21 mouse cellular contexts compared by ENCODE assay signal in the genomic region with DNA sequence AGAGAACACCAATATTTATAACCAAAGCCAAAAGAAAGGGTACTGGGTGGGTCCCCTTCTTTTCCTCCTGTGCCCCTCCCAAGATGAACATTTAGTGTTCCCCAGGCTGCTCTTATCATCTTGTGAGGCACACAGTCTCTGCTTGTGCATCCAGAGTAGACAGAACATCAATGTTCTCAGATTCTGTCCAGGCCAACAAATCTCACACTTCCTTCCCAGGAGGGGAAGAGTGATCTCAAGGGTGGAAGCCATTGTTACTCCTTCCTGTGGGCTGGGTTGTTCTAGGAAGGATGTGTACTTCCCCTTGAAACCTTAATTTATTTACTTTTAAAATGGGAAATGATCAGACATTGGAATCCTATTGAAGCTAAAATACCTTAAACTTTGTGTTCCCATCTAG. TPM values are rescaled to one million over a fixed set of nuclear protein-coding genes. Genes with fewer than 3 reads are reported as not detected.
DNase-seq lines count a peak whose midpoint lies in the region; ATAC-seq and TF ChIP-seq lines count a peak whose summit lies in the region.
"Had no signal": no experiment of that assay in that cellular context is flagged by ENCODE, and none has a peak within 500 bp of the region (broad histone marks: within the 10 kb centered on the region; RNA-seq: fewer than 3 reads in every experiment).

No protein-coding gene starts in this region.

- TF ChIP-seq CTCF in liver, adult 2 months (IDR thresholded peaks at IDR 0.05; ENCODE audit: low read depth, low read length): no peak
- TF ChIP-seq CTCF in liver, postnatal 0 days (IDR thresholded peaks at IDR 0.05; ENCODE audit: low read depth): no peak

- H3K79me2 ChIP-seq in liver, adult 2 months (ENCODE audit: control insufficient read depth, insufficient read depth, low read length): no peaks in the 10 kb centered on the region

- no peaks in the 10 kb centered on the region for H3K9me3 ChIP-seq in heart, embryonic 10.5 days
- H3K9me3 ChIP-seq in liver, postnatal 0 days (ENCODE audit: low read length): no peaks in the 10 kb centered on the region

- H3K4me1 ChIP-seq in heart, embryonic 10.5 days: no peaks in the 10 kb centered on the region
- no peaks in the 10 kb centered on the region for H3K4me1 ChIP-seq in liver, adult 2 months (ENCODE audit: control insufficient read depth, insufficient read depth, low read length)
- no peaks in the 10 kb centered on the region for H3K4me1 ChIP-seq in liver, postnatal 0 days (ENCODE audit: insufficient read depth)
- H3K4me1 ChIP-seq: limb, embryonic 12.5 days had no signal

- no peaks in the 10 kb centered on the region for H3K27me3 ChIP-seq in heart, embryonic 10.5 days (ENCODE audit: insufficient read depth, poor library complexity, severe bottlenecking)
- H3K27me3 ChIP-seq in liver, adult 2 months (ENCODE audit: control insufficient read depth, insufficient read depth, low read length): no peaks in the 10 kb centered on the region
- H3K27me3 ChIP-seq in liver, postnatal 0 days (ENCODE audit: insufficient read depth, low read length): no peaks in the 10 kb centered on the region
- H3K27me3 ChIP-seq: limb, embryonic 12.5 days had no signal

- no peak for TF ChIP-seq POLR2A in liver, adult 2 months (IDR thresholded peaks at IDR 0.05; ENCODE audit: extremely low read depth, insufficient read depth, low read length)

- no peaks in the 10 kb centered on the region for H3K36me3 ChIP-seq in heart, embryonic 10.5 days
- H3K36me3 ChIP-seq in liver, adult 2 months (ENCODE audit: control insufficient read depth, insufficient read depth, low read length): no peaks in the 10 kb centered on the region
- no peaks in the 10 kb centered on the region for H3K36me3 ChIP-seq in liver, postnatal 0 days (replicated peaks; ENCODE audit: insufficient read depth, low read length)
- H3K36me3 ChIP-seq: limb, embryonic 12.5 days had no signal

- peak; percentile 97 for DNase-seq in heart, adult 11 months
- no peak for DNase-seq in heart, embryonic 10.5 days (ENCODE audit: low spot score)
- peak; percentile 24 for DNase-seq in kidney, adult 11 months
- DNase-seq in kidney, adult 18-20 months: no peak
- DNase-seq in liver, adult 2 months (ENCODE audit: extremely low read depth, low read depth, low spot score): peak; percentile 5
- no peak for DNase-seq in liver, postnatal 0 days
- peak; percentile 43 for DNase-seq in lung, postnatal 10 days
- no peak for DNase-seq in MN1 (ENCODE audit: low spot score)
- DNase-seq: adrenal gland, postnatal 14 days; cerebellum, adult 2 months; cerebellum, postnatal 14 days; layer of hippocampus, adult 9-11 months; midbrain, embryonic 14.5 days; thymus, adult 2 months; thymus, postnatal 36 days had no signal

- no peak for TF ChIP-seq EP300 in liver, postnatal 0 days (IDR thresholded peaks at IDR 0.05; ENCODE audit: low read depth)

- no peak overlapping the region for H3K27ac ChIP-seq in heart, embryonic 10.5 days
- H3K27ac ChIP-seq in liver, adult 2 months (replicated peaks; ENCODE audit: insufficient read depth, low read depth, low read length): no peak overlapping the region
- no peak overlapping the region for H3K27ac ChIP-seq in liver, postnatal 0 days (ENCODE audit: low read depth)
- H3K27ac ChIP-seq: hindbrain, embryonic 14.5 days; limb, embryonic 12.5 days had no signal

- H3K4me3 ChIP-seq in heart, embryonic 10.5 days: no peak overlapping the region
- H3K4me3 ChIP-seq in liver, adult 2 months (ENCODE audit: insufficient read depth, low read depth, low read length): no peak overlapping the region
- H3K4me3 ChIP-seq in liver, postnatal 0 days (ENCODE audit: low read depth, low read length): no peak overlapping the region
- H3K4me3 ChIP-seq: erythroblast, embryonic 14.5 days; limb, embryonic 12.5 days had no signal

- no peak overlapping the region for H3K4me2 ChIP-seq in liver, postnatal 0 days (ENCODE audit: low read depth, low read length)
- H3K4me2 ChIP-seq: hindbrain, embryonic 14.5 days; limb, embryonic 12.5 days; liver, embryonic 11.5 days had no signal

- no peak for ATAC-seq in liver, postnatal 0 days
- ATAC-seq: forebrain, embryonic 16.5 days; intestine, postnatal 0 days had no signal

- H3K9ac ChIP-seq in liver, adult 2 months (ENCODE audit: low read depth, low read length): no peak overlapping the region
- no peak overlapping the region for H3K9ac ChIP-seq in liver, postnatal 0 days (replicated peaks)
- H3K9ac ChIP-seq: hindbrain, embryonic 14.5 days; limb, embryonic 12.5 days had no signal

RNA-seq across cellular contexts. Expression of a gene that starts 39.7 kb away (rescaled TPM):
- 30.8 and 61.0 TPM in 2 replicates for polyA plus RNA-seq in heart, embryonic 10.5 days (2016; fragmentation: Nextera tagmentation; extraction: Ambion mirVana)
- total RNA-seq in liver, adult 2 months (2014; rRNA removed): 2.2 and 2.3 TPM in 2 replicates
- 0.81 and 1.0 TPM in 2 replicates for polyA plus RNA-seq in liver, adult 2 months (2012; rRNA removed)
- 2.6 TPM in 2 replicates for polyA plus RNA-seq in liver, postnatal 0 days (2015; fragmentation: Nextera tagmentation; extraction: Ambion mirVana)
- polyA plus RNA-seq: erythroblast, embryonic 14.5 days had no signal

Comparison
In these comparisons a context has a peak if more than half of its experiments do, and no peak if none do; other contexts are left out.
1. DNase-seq: peak in heart, adult 11 months (single experiment), kidney, adult 11 months (single experiment), liver, adult 2 months (single experiment) and lung, postnatal 10 days (single experiment); none in heart, embryonic 10.5 days (single experiment), kidney, adult 18-20 months (single experiment), liver, postnatal 0 days (single experiment) and MN1 (single experiment).